ENCODE assay signal across 8 mouse cellular contexts in the genomic region with DNA sequence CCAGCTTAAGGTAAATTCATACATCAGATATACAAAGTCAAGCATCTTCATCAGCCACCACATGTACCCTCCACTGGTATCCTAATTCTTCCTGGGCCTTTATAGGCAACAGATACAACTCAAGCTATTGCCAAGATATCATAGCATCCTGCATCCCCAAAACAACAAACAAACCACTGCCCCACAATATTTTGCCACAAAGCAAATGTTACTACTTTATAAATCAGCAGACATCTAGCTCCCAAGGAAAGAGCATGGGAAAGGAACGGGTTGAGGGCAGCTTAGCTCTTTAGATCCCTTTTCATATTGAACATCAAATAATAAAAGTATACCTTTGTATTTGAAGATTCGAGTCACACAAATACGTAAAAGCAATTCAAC. TPM values are rescaled to one million over a fixed set of nuclear protein-coding genes. Genes with fewer than 3 reads are reported as not detected.
A peak's percentile ranks its signal among the peaks of the same experiment; 100 is the strongest.
DNase-seq lines count a peak whose midpoint lies in the region; ATAC-seq and TF ChIP-seq lines count a peak whose summit lies in the region.

No protein-coding gene starts in this region.

- H3K4me3 ChIP-seq in heart, embryonic 11.5 days (ENCODE audit: low read depth, low read length) = peak overlapping the region; percentile 56
- H3K4me3 ChIP-seq in C2C12 (ENCODE audit: insufficient read depth, poor library complexity, severe bottlenecking) = peak overlapping the region; percentile 37
- H3K4me3 ChIP-seq in forebrain, embryonic 13.5 days = peak overlapping the region; percentile 61
- H3K4me3 ChIP-seq in liver, embryonic 13.5 days (replicated peaks) = peak overlapping the region; percentile 67

- no peaks in the 10 kb centered on the region for H3K27me3 ChIP-seq in heart, embryonic 11.5 days (ENCODE audit: control insufficient read depth, insufficient read depth, low read length)
- no peaks in the 10 kb centered on the region for H3K27me3 ChIP-seq in C2C12 (ENCODE audit: control insufficient read depth, insufficient read depth, insufficient read length)
- no peaks in the 10 kb centered on the region for H3K27me3 ChIP-seq in forebrain, embryonic 13.5 days
- H3K27me3 ChIP-seq in liver, embryonic 13.5 days = no peaks in the 10 kb centered on the region

- peak overlapping the region; percentile 81 for H3K4me2 ChIP-seq in heart, embryonic 11.5 days
- peak overlapping the region; percentile 73 for H3K4me2 ChIP-seq in forebrain, embryonic 13.5 days
- H3K4me2 ChIP-seq in liver, embryonic 13.5 days = peak overlapping the region; percentile 77

- WGBS in heart, embryonic 11.5 days (ENCODE audit: insufficient replicate concordance) = 18% methylated on average over 3 of the region's 3 CpGs
- under 1% methylated on average over 3 of the region's 3 CpGs for WGBS in forebrain, embryonic 13.5 days
- 6% methylated on average over 3 of the region's 3 CpGs for WGBS in liver, embryonic 13.5 days (ENCODE audit: insufficient replicate concordance)

- no peaks in the 10 kb centered on the region for H3K36me3 ChIP-seq in heart, embryonic 11.5 days (ENCODE audit: control insufficient read depth, insufficient read depth, low read length)
- H3K36me3 ChIP-seq in C2C12 (ENCODE audit: control insufficient read depth, insufficient read depth) = peaks cover 16% of the 10 kb centered on the region
- H3K36me3 ChIP-seq in forebrain, embryonic 13.5 days (ENCODE audit: poor library complexity, severe bottlenecking) = no peaks in the 10 kb centered on the region
- no peaks in the 10 kb centered on the region for H3K36me3 ChIP-seq in liver, embryonic 13.5 days

- no peak for DNase-seq in heart, postnatal 10 days
- DNase-seq in liver, embryonic 13.5 days = no peak
- no peak for DNase-seq in spleen, postnatal 14 days (ENCODE audit: low spot score in 2 of 2)
- DNase-seq in retina, postnatal 1 day = no peak

- peak overlapping the region; percentile 87 for H3K27ac ChIP-seq in heart, embryonic 11.5 days (ENCODE audit: low read depth, low read length)
- no peak overlapping the region for H3K27ac ChIP-seq in forebrain, embryonic 13.5 days
- H3K27ac ChIP-seq in liver, embryonic 13.5 days = no peak overlapping the region; the same call in 1 of the 2 replicates

- peaks cover 29% of the 10 kb centered on the region for H3K79me3 ChIP-seq in C2C12 (ENCODE audit: low read depth)

- peak overlapping the region; percentile 78 for H3ac ChIP-seq in C2C12 (ENCODE audit: control insufficient read depth, insufficient read length, low read depth)

- H3K79me2 ChIP-seq in C2C12 (ENCODE audit: control insufficient read depth, insufficient read depth) = peaks cover 53% of the 10 kb centered on the region

- TF ChIP-seq CTCF in C2C12 (IDR thresholded peaks at IDR 0.05; ENCODE audit: control insufficient read depth, insufficient read depth, insufficient read length) = no peak

- 0 out of 2 replicates have a peak, but pooled peaks cover 2% of the 10 kb centered on the region for H3K4me1 ChIP-seq in heart, embryonic 11.5 days (ENCODE audit: control insufficient read depth, insufficient read depth, low read length)
- H3K4me1 ChIP-seq in forebrain, embryonic 13.5 days = peaks cover 10% of the 10 kb centered on the region; the same call in 1 of the 2 replicates
- H3K4me1 ChIP-seq in liver, embryonic 13.5 days (replicated peaks) = peaks cover 20% of the 10 kb centered on the region

- no peaks in the 10 kb centered on the region for H3K9me3 ChIP-seq in heart, embryonic 11.5 days (replicated peaks; ENCODE audit: control insufficient read depth, low read length)
- no peaks in the 10 kb centered on the region for H3K9me3 ChIP-seq in forebrain, embryonic 13.5 days (replicated peaks)
- no peaks in the 10 kb centered on the region for H3K9me3 ChIP-seq in liver, embryonic 13.5 days (replicated peaks)

- intact Hi-C loops in heart, postnatal 10 days (cut with DNase I) = loop anchor here (1.0 to 10.0 kb wide), 2 partner anchors 15 to 223 kb away; no protein-coding TSS in a partner anchor

- peak overlapping the region; percentile 82 for H3K9ac ChIP-seq in heart, embryonic 11.5 days (ENCODE audit: low read depth, low read length)
- peak overlapping the region; percentile 81 for H3K9ac ChIP-seq in forebrain, embryonic 13.5 days
- H3K9ac ChIP-seq in liver, embryonic 13.5 days = peak overlapping the region; percentile 79

- no peak for ATAC-seq in heart, embryonic 11.5 days (replicated peaks; ENCODE audit: insufficient number of reproducible peaks, low FRiP score, low TSS enrichment)
- ATAC-seq in forebrain, embryonic 13.5 days = no peak
- no peak for ATAC-seq in liver, embryonic 13.5 days (ENCODE audit: low read depth)
- no peak for ATAC-seq in frontal cortex, adult (ENCODE audit: low TSS enrichment)

TF ChIP-seq in C2C12, 6 proteins besides CTCF, POLR2A, EP300 and RAD21:
- TF ChIP-seq CEBPB (IDR thresholded peaks at IDR 0.05; ENCODE audit: low read depth) (no peak), MAX (IDR thresholded peaks at IDR 0.05) (no peak), FOSL1 (IDR thresholded peaks at IDR 0.05; ENCODE audit: insufficient read depth, low read length, poor library complexity, severe bottlenecking) (no peak)

RNA-seq across cellular contexts. Expression of gene Nfkbiz, which starts 0.6 kb away (rescaled TPM):
- 3.5 and 3.7 TPM in 2 replicates for polyA plus RNA-seq in heart, embryonic 11.5 days (2014; fragmentation: Nextera tagmentation; extraction: Ambion mirVana)
- 1 to 10 TPM; 3.0 to 4.0 TPM for total RNA-seq in heart, postnatal 10 days (2021)
- 3.4 TPM for polyA plus RNA-seq in C2C12 (2012; fragmentation: generic; extraction: Trizol)
- 1.0 and 1.6 TPM in 2 replicates for polyA plus RNA-seq in forebrain, embryonic 13.5 days (2015; fragmentation: Nextera tagmentation; extraction: Ambion mirVana)
- 1.8 and 2.5 TPM in 2 replicates for polyA plus RNA-seq in liver, embryonic 13.5 days (2015; fragmentation: Nextera tagmentation; extraction: Ambion mirVana)

RNA-seq across cellular contexts. Expression of gene Nxpe3, which starts 57.0 kb away (rescaled TPM):
- 0.99 and 1.2 TPM in 2 replicates for polyA plus RNA-seq in heart, embryonic 11.5 days (2014; fragmentation: Nextera tagmentation; extraction: Ambion mirVana)
- under 1 TPM; 0.43 to 0.77 TPM for total RNA-seq in heart, postnatal 10 days (2021)
- polyA plus RNA-seq in C2C12 (2012; fragmentation: generic; extraction: Trizol) = 1.3 TPM
- 1.1 and 1.2 TPM in 2 replicates for polyA plus RNA-seq in forebrain, embryonic 13.5 days (2015; fragmentation: Nextera tagmentation; extraction: Ambion mirVana)
- polyA plus RNA-seq in liver, embryonic 13.5 days (2015; fragmentation: Nextera tagmentation; extraction: Ambion mirVana) = 0.51 and 0.54 TPM in 2 replicates
